Mouse (Mus musculus): ENCODE results near the gene Ksr2.

- TF ChIP-seq CTCF (IDR thresholded peaks at IDR 0.05; ENCODE audit: extremely low read depth, insufficient read depth, low read length): no peak
- TF ChIP-seq POLR2A (IDR thresholded peaks at IDR 0.05; ENCODE audit: extremely low read depth, insufficient read depth, low read length): no peak
These were observed 47.8 kb upstream of the Ksr2 start for GRCm38 (mm10) chr5:117365904-117366561.
